In the genomic region with DNA sequence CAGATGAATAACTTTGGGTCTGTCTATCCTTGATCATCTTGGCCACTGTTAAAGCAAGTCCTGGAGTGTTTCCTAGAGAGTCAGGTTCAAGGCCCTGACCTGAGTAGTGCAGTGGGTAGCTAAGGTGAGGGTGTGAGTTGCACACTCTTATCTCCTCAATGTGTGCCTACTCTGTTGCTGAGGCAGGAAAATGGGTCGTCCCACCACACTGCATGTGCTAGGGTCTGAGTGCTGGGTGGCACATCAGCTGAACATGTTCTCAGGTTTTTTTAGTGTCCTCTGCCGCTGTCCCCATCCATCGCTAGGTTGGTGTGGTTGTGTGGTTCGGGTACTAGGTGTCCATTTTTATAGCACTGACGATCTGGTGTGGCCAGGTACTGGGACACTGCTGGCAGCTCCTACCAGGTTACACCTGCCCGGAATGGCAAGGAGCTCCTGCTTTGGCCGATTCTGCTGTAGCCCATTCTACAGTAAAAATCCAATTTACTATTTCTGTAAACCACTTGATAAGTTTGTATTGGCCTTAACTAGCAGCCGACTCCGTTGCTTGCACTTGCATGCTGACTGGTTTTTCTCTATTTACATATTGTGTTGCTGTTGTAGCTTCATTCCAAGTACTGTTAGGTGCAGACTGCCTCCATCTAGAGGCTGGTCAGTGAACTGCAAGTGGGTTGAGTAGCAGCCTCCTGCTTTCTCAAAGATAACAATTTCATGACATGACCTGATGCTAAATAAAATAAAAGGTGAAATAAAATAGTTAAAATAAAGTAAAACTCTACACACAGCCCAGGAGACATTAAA, we compare ENCODE assay signal across 9 mouse cellular contexts.
DNase-seq lines count a peak whose midpoint lies in the region; ATAC-seq and TF ChIP-seq lines count a peak whose summit lies in the region.
"Had no signal": no experiment of that assay in that cellular context is flagged by ENCODE, and none has a peak within 500 bp of the region (broad histone marks: within the 10 kb centered on the region; RNA-seq: fewer than 3 reads in every experiment).

No protein-coding gene starts in this region.

- 67% methylated on average over 9 of the region's 9 CpGs for WGBS in kidney, embryonic 14.5 days
- WGBS in limb, embryonic 14.5 days: 66% methylated on average over 9 of the region's 9 CpGs
- WGBS in neural tube, embryonic 14.5 days: 74% methylated on average over 9 of the region's 9 CpGs

- DNase-seq in ovary, postnatal 10 days (ENCODE audit: low spot score): peak; percentile 22
- no peak for DNase-seq in ovary, adult 18-20 months (ENCODE audit: low spot score)
- peak; percentile 71 to 80 for DNase-seq in cerebellum, postnatal 14 days
- DNase-seq in frontal cortex, postnatal 36 days (ENCODE audit: low spot score in 2 of 2): peak; percentile 61 to 72
- DNase-seq in limb, embryonic 14.5 days (ENCODE audit: low spot score): peak; percentile 76

- no peak overlapping the region for H3K27ac ChIP-seq in kidney, embryonic 14.5 days (ENCODE audit: low read depth, low read length)
- H3K27ac ChIP-seq in limb, embryonic 14.5 days (replicated peaks; ENCODE audit: low read depth, low read length): no peak overlapping the region
- H3K27ac ChIP-seq in neural tube, embryonic 14.5 days (ENCODE audit: low read depth, low read length): no peak overlapping the region
- H3K27ac ChIP-seq: embryonic facial prominence, embryonic 12.5 days had no signal

- H3K4me3 ChIP-seq in kidney, embryonic 14.5 days (ENCODE audit: low read length): no peak overlapping the region
- H3K4me3 ChIP-seq in limb, embryonic 14.5 days (replicated peaks; ENCODE audit: low read length): no peak overlapping the region
- H3K4me3 ChIP-seq in neural tube, embryonic 14.5 days (ENCODE audit: low read depth, low read length): no peak overlapping the region
- H3K4me3 ChIP-seq: embryonic facial prominence, embryonic 12.5 days had no signal

- ATAC-seq in kidney, embryonic 14.5 days (ENCODE audit: low FRiP score, low TSS enrichment): 0 out of 2 replicates have a peak, but pooled peaks have one; percentile 30
- ATAC-seq in limb, embryonic 14.5 days (ENCODE audit: low FRiP score, low read depth): no peak
- ATAC-seq in neural tube, embryonic 14.5 days (ENCODE audit: low read depth): peak; percentile 77; the same call in 1 of the 2 replicates
- no peak for ATAC-seq in erythroid progenitor cell, adult 5-6 weeks (replicated peaks; ENCODE audit: low FRiP score, poor library complexity, severe bottlenecking)

- H3K4me1 ChIP-seq in kidney, embryonic 14.5 days (ENCODE audit: control insufficient read depth, insufficient read depth, low read length): no peaks in the 10 kb centered on the region
- no peaks in the 10 kb centered on the region for H3K4me1 ChIP-seq in limb, embryonic 14.5 days (ENCODE audit: control insufficient read depth, insufficient read depth, low read length)
- H3K4me1 ChIP-seq in neural tube, embryonic 14.5 days (ENCODE audit: control insufficient read depth, insufficient read depth, low read length): no peaks in the 10 kb centered on the region
- H3K4me1 ChIP-seq: embryonic facial prominence, embryonic 12.5 days had no signal

- H3K9ac ChIP-seq in kidney, embryonic 14.5 days (ENCODE audit: low read depth, low read length): no peak overlapping the region
- H3K9ac ChIP-seq in limb, embryonic 14.5 days (ENCODE audit: low read depth, low read length, severe bottlenecking): no peak overlapping the region
- no peak overlapping the region for H3K9ac ChIP-seq in neural tube, embryonic 14.5 days (replicated peaks; ENCODE audit: low read depth, low read length)
- H3K9ac ChIP-seq: embryonic facial prominence, embryonic 12.5 days had no signal

- H3K27me3 ChIP-seq in kidney, embryonic 14.5 days (ENCODE audit: control insufficient read depth, insufficient read depth, low read length): no peaks in the 10 kb centered on the region
- no peaks in the 10 kb centered on the region for H3K27me3 ChIP-seq in limb, embryonic 14.5 days (ENCODE audit: control insufficient read depth, insufficient read depth, low read length)
- H3K27me3 ChIP-seq in neural tube, embryonic 14.5 days (ENCODE audit: control insufficient read depth, insufficient read depth, low read length): no peaks in the 10 kb centered on the region
- H3K27me3 ChIP-seq: embryonic facial prominence, embryonic 12.5 days had no signal

- H3K9me3 ChIP-seq in kidney, embryonic 14.5 days (ENCODE audit: control insufficient read depth, low read length): no peaks in the 10 kb centered on the region
- H3K9me3 ChIP-seq in limb, embryonic 14.5 days (ENCODE audit: control insufficient read depth, low read length): no peaks in the 10 kb centered on the region
- H3K9me3 ChIP-seq in neural tube, embryonic 14.5 days (ENCODE audit: control insufficient read depth, low read length): no peaks in the 10 kb centered on the region
- H3K9me3 ChIP-seq: embryonic facial prominence, embryonic 12.5 days had no signal

- no peaks in the 10 kb centered on the region for H3K36me3 ChIP-seq in kidney, embryonic 14.5 days (ENCODE audit: control insufficient read depth, insufficient read depth, low read length)
- H3K36me3 ChIP-seq in limb, embryonic 14.5 days (ENCODE audit: control insufficient read depth, insufficient read depth, low read length): no peaks in the 10 kb centered on the region
- H3K36me3 ChIP-seq in neural tube, embryonic 14.5 days (ENCODE audit: control insufficient read depth, insufficient read depth, low read length): no peaks in the 10 kb centered on the region
- H3K36me3 ChIP-seq: embryonic facial prominence, embryonic 12.5 days had no signal

- no peak overlapping the region for H3K4me2 ChIP-seq in kidney, embryonic 14.5 days (replicated peaks; ENCODE audit: low read depth, low read length)
- no peak overlapping the region for H3K4me2 ChIP-seq in limb, embryonic 14.5 days (replicated peaks; ENCODE audit: low read depth, low read length, severe bottlenecking)
- H3K4me2 ChIP-seq in neural tube, embryonic 14.5 days (ENCODE audit: low read depth, low read length): no peak overlapping the region
- H3K4me2 ChIP-seq: embryonic facial prominence, embryonic 12.5 days had no signal

- TF ChIP-seq POLR2A in limb, embryonic 14.5 days (IDR thresholded peaks at IDR 0.05; ENCODE audit: borderline replicate concordance, extremely low read depth, insufficient read depth, insufficient read length): no peak

Comparison
In these comparisons a context has a peak if more than half of its experiments do, and no peak if none do; other contexts are left out.
1. ATAC-seq: peak in kidney, embryonic 14.5 days (single experiment) and neural tube, embryonic 14.5 days (single experiment); none in limb, embryonic 14.5 days (single experiment) and erythroid progenitor cell, adult 5-6 weeks (single experiment).